ENCODE assay signal across 8 mouse cellular contexts in genomic region chr3:132085823-132086350, GRCm38 (mm10). TPM values are rescaled to one million over a fixed set of nuclear protein-coding genes. Genes with fewer than 3 reads are reported as not detected.
DNase-seq lines count a peak whose midpoint lies in the region; ATAC-seq and TF ChIP-seq lines count a peak whose summit lies in the region.

No protein-coding gene starts in this region.

- no peaks in the 10 kb centered on the region for H3K9me3 ChIP-seq in heart, embryonic 13.5 days
- no peaks in the 10 kb centered on the region for H3K9me3 ChIP-seq in forebrain, postnatal 0 days (ENCODE audit: low read length)
- H3K9me3 ChIP-seq in limb, embryonic 12.5 days: no peaks in the 10 kb centered on the region

- no peak for TF ChIP-seq POLR2A in small intestine, adult 2 months (IDR thresholded peaks at IDR 0.05; ENCODE audit: low read depth, low read length)

- H3K4me3 ChIP-seq in heart, embryonic 13.5 days: peak overlapping the region; percentile 53
- peak overlapping the region; percentile 34 for H3K4me3 ChIP-seq in forebrain, postnatal 0 days (ENCODE audit: low read depth, low read length)
- H3K4me3 ChIP-seq in limb, embryonic 12.5 days (replicated peaks): peak overlapping the region; percentile 59
- peak overlapping the region; percentile 36 for H3K4me3 ChIP-seq in small intestine, adult 2 months (ENCODE audit: low read depth, low read length)

- DNase-seq in heart, postnatal 25 days (ENCODE audit: low spot score): no peak
- DNase-seq in ZHBTc4 (ENCODE audit: low read depth, low spot score): peak; percentile 44
- DNase-seq in forebrain, postnatal 0 days: no peak
- DNase-seq in left cerebral cortex, postnatal 4 days: no peak
- no peak for DNase-seq in frontal cortex, postnatal 25 days (ENCODE audit: low spot score in 2 of 2)

- intact Hi-C loops in heart, postnatal 25 days (cut with DNase I): loop anchor here (10.0 kb wide), 1 partner anchor 111 kb away; no protein-coding TSS in a partner anchor
- intact Hi-C loops in left cerebral cortex, postnatal 4 days (cut with DNase I): loop anchor here (10.0 kb wide), 1 partner anchor 381 kb away; no protein-coding TSS in a partner anchor

- H3K36me3 ChIP-seq in heart, embryonic 13.5 days: no peaks in the 10 kb centered on the region
- H3K36me3 ChIP-seq in forebrain, postnatal 0 days (ENCODE audit: insufficient read depth): no peaks in the 10 kb centered on the region
- no peaks in the 10 kb centered on the region for H3K36me3 ChIP-seq in limb, embryonic 12.5 days
- no peaks in the 10 kb centered on the region for H3K36me3 ChIP-seq in small intestine, adult 2 months (ENCODE audit: control insufficient read depth, insufficient read depth, low read length)

- H3K27ac ChIP-seq in heart, embryonic 13.5 days (replicated peaks): no peak overlapping the region
- H3K27ac ChIP-seq in forebrain, postnatal 0 days (ENCODE audit: low read depth, low read length): no peak overlapping the region
- peak overlapping the region; percentile 85 for H3K27ac ChIP-seq in limb, embryonic 12.5 days
- no peak overlapping the region for H3K27ac ChIP-seq in small intestine, adult 2 months (ENCODE audit: insufficient read depth, low read depth, low read length)

- ATAC-seq in heart, embryonic 13.5 days (ENCODE audit: extremely low read depth, insufficient number of reproducible peaks, low FRiP score, low TSS enrichment): no peak
- ATAC-seq in forebrain, postnatal 0 days: no peak
- no peak for ATAC-seq in limb, embryonic 12.5 days (ENCODE audit: insufficient number of reproducible peaks, insufficient read depth, low FRiP score, low TSS enrichment, low read depth)

- H3K9ac ChIP-seq in heart, embryonic 13.5 days: peak overlapping the region; percentile 60
- no peak overlapping the region for H3K9ac ChIP-seq in forebrain, postnatal 0 days
- peak overlapping the region; percentile 70 for H3K9ac ChIP-seq in limb, embryonic 12.5 days (replicated peaks)

- no peak for TF ChIP-seq CTCF in forebrain, postnatal 0 days (IDR thresholded peaks at IDR 0.05; ENCODE audit: low read depth)
- no peak for TF ChIP-seq CTCF in small intestine, adult 2 months (IDR thresholded peaks at IDR 0.05; ENCODE audit: extremely low read depth, insufficient read length, insufficient replicate concordance, low read depth, low read length)

- peaks cover 41% of the 10 kb centered on the region for H3K4me1 ChIP-seq in heart, embryonic 13.5 days
- peaks cover 19% of the 10 kb centered on the region for H3K4me1 ChIP-seq in forebrain, postnatal 0 days (ENCODE audit: insufficient read depth)
- H3K4me1 ChIP-seq in limb, embryonic 12.5 days (replicated peaks): peaks cover 27% of the 10 kb centered on the region; the same call in 1 of the 2 replicates
- peaks cover 3% of the 10 kb centered on the region for H3K4me1 ChIP-seq in small intestine, adult 2 months (ENCODE audit: control insufficient read depth, insufficient read depth, insufficient read length, low read length)

- WGBS in heart, embryonic 13.5 days: under 1% methylated on average over 23 of the region's 23 CpGs
- WGBS in forebrain, postnatal 0 days: 2% methylated on average over 23 of the region's 23 CpGs
- WGBS in limb, embryonic 12.5 days: under 1% methylated on average over 23 of the region's 23 CpGs
- 2% methylated on average over 23 of the region's 23 CpGs for WGBS in small intestine, adult 2 months

- peaks cover 26% of the 10 kb centered on the region for H3K27me3 ChIP-seq in heart, embryonic 13.5 days (replicated peaks)
- peaks cover 15% of the 10 kb centered on the region; the same call in 1 of the 2 replicates for H3K27me3 ChIP-seq in forebrain, postnatal 0 days (ENCODE audit: insufficient read depth, low read length)
- peaks cover 13% of the 10 kb centered on the region for H3K27me3 ChIP-seq in limb, embryonic 12.5 days
- H3K27me3 ChIP-seq in small intestine, adult 2 months (ENCODE audit: control insufficient read depth, insufficient read depth, low read length): no peaks in the 10 kb centered on the region; the same call in 1 of the 2 replicates

- peak overlapping the region; percentile 88 for H3K4me2 ChIP-seq in heart, embryonic 13.5 days
- H3K4me2 ChIP-seq in forebrain, postnatal 0 days (ENCODE audit: low read depth): peak overlapping the region; percentile 74
- peak overlapping the region; percentile 97 for H3K4me2 ChIP-seq in limb, embryonic 12.5 days

RNA-seq across cellular contexts. Expression of gene Dkk2, which starts 0.8 kb away (rescaled TPM):
- 1.3 and 1.4 TPM in 2 replicates for polyA plus RNA-seq in heart, embryonic 13.5 days (2015; fragmentation: Nextera tagmentation; extraction: Ambion mirVana)
- total RNA-seq in heart, postnatal 25 days (2021): under 1 TPM in 1 of 2 experiments, not detected in 1; 0.16 TPM
- 1.5 and 2.4 TPM in 2 replicates for total RNA-seq in forebrain, postnatal 0 days (2014; rRNA removed)
- polyA plus RNA-seq in forebrain, postnatal 0 days (2015; fragmentation: Nextera tagmentation; extraction: Ambion mirVana): 0.73 and 1.2 TPM in 2 replicates
- 30.4 and 33.4 TPM in 2 replicates for polyA plus RNA-seq in limb, embryonic 12.5 days (2016; fragmentation: Nextera tagmentation; extraction: Ambion mirVana)
- 0.28 and 0.57 TPM in 2 replicates for polyA plus RNA-seq in small intestine, adult 2 months (2012; rRNA removed)
- 1 to 10 TPM; 1.6 to 2.1 TPM for total RNA-seq in left cerebral cortex, postnatal 4 days (2021)

Comparison
In these comparisons a context has a peak if more than half of its experiments do, and no peak if none do; other contexts are left out.
1. RNA of gene Dkk2, which starts 0.8 kb away (polyA plus RNA-seq): 30.4 to 33.4 TPM in limb, embryonic 12.5 days; 1.3 to 1.4 TPM in heart, embryonic 13.5 days, 0.73 to 1.2 TPM in forebrain, postnatal 0 days and 0.28 to 0.57 TPM in small intestine, adult 2 months; every median in the first group is over 10 times any median in the second.
2. Peak in every context shown above with its lines, with median percentiles within 50 percentile points of each other: H3K4me2 ChIP-seq and H3K4me3 ChIP-seq.